Mouse (Mus musculus) testis, adult 2 months (tissue): Measurements from ENCODE around the gene Cd163.

Experiments used
- CTCF ChIP-seq: fragments of 200-500 bp; IDR thresholded peaks from 2 replicates; pipeline ENCODE4 v1.5.1; 2012; ENCODE audit warnings: low read depth, mild to moderate bottlenecking, inconsistent platforms, low read length, moderate library complexity; ENCODE audit not compliant: control insufficient read depth, insufficient read depth, insufficient replicate concordance
- POLR2A ChIP-seq: fragments of 200-500 bp; IDR thresholded peaks from 2 replicates; pipeline ENCODE4 v1.6.1; 2012; ENCODE audit warnings: low read depth, mild to moderate bottlenecking, inconsistent platforms, low read length, moderate library complexity; ENCODE audit not compliant: control insufficient read depth

GRCm38 (mm10) chr6:124360549-124360948 lies 56.1 kb downstream of the Cd163 start:
- TF ChIP-seq CTCF, result no peak
- TF ChIP-seq POLR2A, result no peak
